Mouse (Mus musculus) 3T3-L1 (cell line): ENCODE data around the gene Mcrip1.
"Not testable (repeated sequence)": the region's sequence is repeated elsewhere in the genome, so short reads cannot be mapped to it uniquely, and the experiment has no call there.

Experiments
- DNase-seq: peaks from one replicate; pipeline ENCODE4 v3.0.0-alpha.2; 2015; ENCODE audit warnings: low read depth, low spot score

The Mcrip1 gene

GRCm38 (mm10) chr11:120575046-120575445 is 25.5 kb upstream of the Mcrip1 start:
- no peak for DNase-seq

GRCm38 (mm10) chr11:120574278-120574600 is 24.7 kb upstream of the Mcrip1 start:
- DNase-seq = peak; percentile 37

GRCm38 (mm10) chr11:120573585-120574277 is 24.2 kb upstream of the Mcrip1 start:
- DNase-seq = peak; percentile 69

GRCm38 (mm10) chr11:120572752-120573584 is 23.4 kb upstream of the Mcrip1 start, which contains the start of gene P4hb:
Gene P4hb (minus strand): TSS chr11:120573253.
- peak; percentile 100 for DNase-seq

- DNase-seq = peak; percentile 31
Observed at GRCm38 (mm10) chr11:120572417-120572751, 22.9 kb upstream of the Mcrip1 start.

GRCm38 (mm10) chr11:120571754-120572416 is 22.4 kb upstream of the Mcrip1 start:
- DNase-seq = no peak

GRCm38 (mm10) chr11:120571122-120571521 is 21.6 kb upstream of the Mcrip1 start:
- no peak for DNase-seq

- no peak for DNase-seq
Observed at GRCm38 (mm10) chr11:120568324-120568723, 18.8 kb upstream of the Mcrip1 start.

GRCm38 (mm10) chr11:120565114-120565513 is 15.6 kb upstream of the Mcrip1 start:
- no peak for DNase-seq

- DNase-seq = no peak
Observed at GRCm38 (mm10) chr11:120562949-120563348, 13.4 kb upstream of the Mcrip1 start.

GRCm38 (mm10) chr11:120560952-120561728 is 11.6 kb upstream of the Mcrip1 start:
- no peak for DNase-seq

GRCm38 (mm10) chr11:120558843-120559242 is 9.3 kb upstream of the Mcrip1 start:
- not testable (repeated sequence) for DNase-seq

- DNase-seq = no peak
Observed at GRCm38 (mm10) chr11:120555260-120555659, 5.7 kb upstream of the Mcrip1 start.

GRCm38 (mm10) chr11:120554834-120555233 is 5.3 kb upstream of the Mcrip1 start:
- peak; percentile 96 for DNase-seq

- DNase-seq = peak; percentile 45
Observed at GRCm38 (mm10) chr11:120552736-120553135, 3.2 kb upstream of the Mcrip1 start.

GRCm38 (mm10) chr11:120550810-120551440 is 1.4 kb upstream of the Mcrip1 start, which contains the start of gene Ppp1r27:
Gene Ppp1r27 (minus strand): TSS chr11:120551132.
- DNase-seq = no peak

GRCm38 (mm10) chr11:120549986-120550809 is 671 bp upstream of the Mcrip1 start:
- peak; percentile 25 for DNase-seq

- DNase-seq = no peak
Observed at GRCm38 (mm10) chr11:120548786-120549167, 750 bp downstream of the Mcrip1 start.

- no peak for DNase-seq
Observed at GRCm38 (mm10) chr11:120548214-120548613, 1.3 kb downstream of the Mcrip1 start.

GRCm38 (mm10) chr11:120547469-120547868 is 2.1 kb downstream of the Mcrip1 start:
- DNase-seq = peak; percentile 71
